Mouse (Mus musculus) embryonic facial prominence, embryonic 11.5 days (tissue): ENCODE measurements around the gene Dhx9. TPM values are rescaled to one million over a fixed set of nuclear protein-coding genes. Genes with fewer than 3 reads are reported as not detected.

ENCODE experiments used
- ATAC-seq: fragments of 200-750 bp; cut with Nextera tagmentation; replicated peaks from 2 replicates; pipeline ENCODE4 v1.8.0; 2017; ENCODE audit warnings: low read depth; ENCODE audit not compliant: insufficient number of reproducible peaks, low FRiP score, low TSS enrichment
- DNase-seq: peaks from one replicate; pipeline ENCODE4 v3.0.0-alpha.2; 2015; ENCODE audit warnings: low spot score
- H3K27ac ChIP-seq: fragments of 300-500 bp; sonication (generic); replicated peaks from 2 replicates; pipeline ENCODE4 v1.5.1; 2014; ENCODE audit warnings: mild to moderate bottlenecking, low read depth, low read length, control low read depth
- H3K27me3 ChIP-seq: fragments of 300-500 bp; sonication (generic); 2 replicates; pipeline ENCODE4 v1.6.1; 2014; ENCODE audit warnings: mild to moderate bottlenecking, low read length, moderate library complexity, mixed read lengths; ENCODE audit not compliant: control insufficient read depth, insufficient read depth
- H3K36me3 ChIP-seq: fragments of 300-500 bp; sonication (generic); replicated peaks from 2 replicates; pipeline ENCODE4 v1.6.1; 2014; ENCODE audit warnings: low read depth, mild to moderate bottlenecking, low read length, moderate library complexity, mixed read lengths; ENCODE audit not compliant: control insufficient read depth, insufficient read depth
- H3K4me1 ChIP-seq: fragments of 300-500 bp; sonication (generic); 2 replicates; pipeline ENCODE4 v1.6.1; 2014; ENCODE audit warnings: low read length, mixed read lengths; ENCODE audit not compliant: control insufficient read depth, insufficient read depth
- H3K4me2 ChIP-seq: fragments of 300-500 bp; sonication (generic); 2 replicates; pipeline ENCODE4 v1.6.1; 2014; ENCODE audit warnings: low read depth, mild to moderate bottlenecking, control low read depth, low read length, moderate library complexity
- H3K4me3 ChIP-seq: fragments of 300-500 bp; sonication (generic); 2 replicates; pipeline ENCODE4 v1.5.1; 2014; ENCODE audit warnings: low read depth, low read length, control low read depth
- H3K9ac ChIP-seq: fragments of 300-500 bp; sonication (generic); replicated peaks from 2 replicates; pipeline ENCODE4 v1.6.1; 2014; ENCODE audit warnings: mild to moderate bottlenecking, control low read depth, low read length
- H3K9me3 ChIP-seq: fragments of 300-500 bp; sonication (generic); replicated peaks from 2 replicates; pipeline ENCODE4 v1.6.1; 2016; ENCODE audit warnings: mild to moderate bottlenecking, low read length, inconsistent platforms, mixed read lengths; ENCODE audit not compliant: control insufficient read depth
- WGBS: fragments of 180-500 bp; shearing (Covaris S2); extraction: QIAGEN DNeasy Blood & Tissue Kit; methylation state at CpG from one replicate; pipeline ENCODE4 v1.1.7; 2014; 5-methylcytosine and 5-hydroxymethylcytosine counted together
- polyA plus RNA-seq: library from polyadenylated mRNA; unstranded; fragments of >200 nt; fragmentation: Nextera tagmentation; extraction: Ambion mirVana; gene quantifications from 2 replicates; pipeline ENCODE4 v1.2.1, GENCODE M21; 2014

Gene Dhx9
- polyA plus RNA-seq, 1 experiment from 2014 or later = 26.6 TPM

GRCm38 (mm10) chr1:153446120-153446831 lies 41.2 kb downstream of the Dhx9 start:
- no peak overlapping the region for H3K4me2 ChIP-seq
- no peak overlapping the region for H3K27ac ChIP-seq
- ATAC-seq = no peak
- no peaks in the 10 kb centered on the region for H3K27me3 ChIP-seq
- H3K9me3 ChIP-seq = no peaks in the 10 kb centered on the region
- H3K4me3 ChIP-seq = no peak overlapping the region
- no peak overlapping the region for H3K9ac ChIP-seq
- WGBS = 96% methylated on average over 20 of the region's 20 CpGs
- H3K4me1 ChIP-seq = no peaks in the 10 kb centered on the region
- DNase-seq = no peak
- no peaks in the 10 kb centered on the region for H3K36me3 ChIP-seq

- 70% methylated on average over 4 of the region's 4 CpGs for WGBS
- H3K9ac ChIP-seq = no peak overlapping the region
- DNase-seq = no peak
- H3K36me3 ChIP-seq = no peaks in the 10 kb centered on the region
- no peak for ATAC-seq
- no peaks in the 10 kb centered on the region for H3K4me1 ChIP-seq
- no peak overlapping the region for H3K4me3 ChIP-seq
- no peak overlapping the region for H3K4me2 ChIP-seq
- H3K27me3 ChIP-seq = no peaks in the 10 kb centered on the region
- H3K27ac ChIP-seq = no peak overlapping the region
- no peaks in the 10 kb centered on the region for H3K9me3 ChIP-seq
These were observed 43.8 kb downstream of the Dhx9 start for GRCm38 (mm10) chr1:153443632-153444031.

- H3K4me3 ChIP-seq = no peak overlapping the region
- no peaks in the 10 kb centered on the region for H3K27me3 ChIP-seq
- H3K9ac ChIP-seq = no peak overlapping the region
- 84% methylated on average over 1 of the region's 1 CpGs for WGBS
- no peak overlapping the region for H3K27ac ChIP-seq
- no peaks in the 10 kb centered on the region for H3K36me3 ChIP-seq
- no peak overlapping the region for H3K4me2 ChIP-seq
- no peaks in the 10 kb centered on the region for H3K9me3 ChIP-seq
- DNase-seq = no peak
- ATAC-seq = no peak
- no peaks in the 10 kb centered on the region for H3K4me1 ChIP-seq
These were observed 44.4 kb downstream of the Dhx9 start for GRCm38 (mm10) chr1:153443019-153443418.

- ATAC-seq (no peak), DNase-seq (no peak)
- H3K9ac ChIP-seq = no peak overlapping the region
- no peaks in the 10 kb centered on the region for H3K27me3 ChIP-seq
- WGBS = 84% methylated on average over 3 of the region's 3 CpGs
- H3K4me1 ChIP-seq = no peaks in the 10 kb centered on the region
- H3K27ac ChIP-seq = no peak overlapping the region
- H3K4me2 ChIP-seq = no peak overlapping the region
- no peaks in the 10 kb centered on the region for H3K36me3 ChIP-seq
- H3K4me3 ChIP-seq = no peak overlapping the region
- H3K9me3 ChIP-seq = no peaks in the 10 kb centered on the region
These were observed 45.8 kb downstream of the Dhx9 start for GRCm38 (mm10) chr1:153441656-153442055.

GRCm38 (mm10) chr1:153440752-153441151 lies 46.7 kb downstream of the Dhx9 start:
- ATAC-seq (no peak), DNase-seq (no peak)
- H3K9me3 ChIP-seq = no peaks in the 10 kb centered on the region
- H3K27me3 ChIP-seq = no peaks in the 10 kb centered on the region
- no peaks in the 10 kb centered on the region for H3K4me1 ChIP-seq
- no peak overlapping the region for H3K9ac ChIP-seq
- no peak overlapping the region for H3K27ac ChIP-seq
- 85% methylated on average over 4 of the region's 4 CpGs for WGBS
- H3K4me3 ChIP-seq = no peak overlapping the region
- H3K36me3 ChIP-seq = no peaks in the 10 kb centered on the region
- no peak overlapping the region for H3K4me2 ChIP-seq

GRCm38 (mm10) chr1:153437536-153437935 lies 49.9 kb downstream of the Dhx9 start:
- WGBS = 87% methylated on average over 11 of the region's 11 CpGs
- Histone ChIP-seq H3K36me3 (no peaks in the 10 kb centered on the region), H3K4me3 (no peak overlapping the region), H3K9ac (no peak overlapping the region), H3K27ac (no peak overlapping the region), H3K4me2 (no peak overlapping the region), H3K4me1 (no peaks in the 10 kb centered on the region), H3K9me3 (no peaks in the 10 kb centered on the region), H3K27me3 (no peaks in the 10 kb centered on the region)
- no peak for ATAC-seq
- no peak for DNase-seq

GRCm38 (mm10) chr1:153433851-153434589 lies 53.4 kb downstream of the Dhx9 start:
- Histone ChIP-seq H3K9me3 (no peaks in the 10 kb centered on the region), H3K4me1 (no peaks in the 10 kb centered on the region), H3K27me3 (no peaks in the 10 kb centered on the region), H3K4me2 (no peak overlapping the region), H3K27ac (no peak overlapping the region), H3K9ac (no peak overlapping the region), H3K36me3 (no peaks in the 10 kb centered on the region), H3K4me3 (no peak overlapping the region)
- WGBS = 82% methylated on average over 5 of the region's 5 CpGs
- no peak for DNase-seq
- no peak for ATAC-seq

GRCm38 (mm10) chr1:153432329-153432728 lies 55.1 kb downstream of the Dhx9 start:
- DNase-seq (no peak), ATAC-seq (no peak)
- H3K4me2 ChIP-seq = no peak overlapping the region
- no peak overlapping the region for H3K27ac ChIP-seq
- no peaks in the 10 kb centered on the region for H3K36me3 ChIP-seq
- no peaks in the 10 kb centered on the region for H3K4me1 ChIP-seq
- WGBS = 88% methylated on average over 2 of the region's 2 CpGs
- no peak overlapping the region for H3K4me3 ChIP-seq
- no peaks in the 10 kb centered on the region for H3K27me3 ChIP-seq
- no peak overlapping the region for H3K9ac ChIP-seq
- H3K9me3 ChIP-seq = no peaks in the 10 kb centered on the region
